Mouse (Mus musculus) liver, adult (tissue): ENCODE results near the gene Dnajc4.

ENCODE experiments used
- GATA4 ChIP-seq: IDR thresholded peaks from 2 replicates; pipeline ENCODE4 v1.6.1; 2014; ENCODE audit warnings: mild to moderate bottlenecking, low read length; ENCODE audit not compliant: insufficient replicate concordance

The Dnajc4 gene

DNA sequence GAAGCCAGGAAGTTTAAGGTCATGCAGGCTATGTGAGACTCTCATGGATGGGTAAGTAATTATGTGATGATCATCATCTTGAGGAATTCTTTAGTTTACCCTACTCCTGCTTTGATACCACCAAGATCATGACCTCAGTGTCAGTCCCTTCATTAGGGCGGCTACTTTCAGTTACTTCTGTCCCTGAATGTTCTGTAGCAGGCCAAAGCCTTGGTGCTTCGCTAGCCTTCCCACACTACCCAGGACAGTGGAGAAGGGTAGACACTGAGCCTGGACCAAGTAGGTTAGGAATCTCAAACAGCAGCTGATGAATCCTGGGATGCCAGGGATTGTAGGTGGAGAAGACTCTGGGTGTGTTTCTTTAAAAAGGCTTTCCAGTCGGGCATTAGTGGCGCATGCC lies 10.9 kb downstream of the Dnajc4 start:
- TF ChIP-seq GATA4: no peak

GRCm38 (mm10) chr19:6980381-6981093 lies 11.8 kb downstream of the Dnajc4 start, which contains the start of gene Fkbp2:
Fkbp2 (minus strand) TSS chr19:6980501.
- 0 out of 2 replicates have a peak, but pooled peaks have one; percentile 0 for TF ChIP-seq GATA4

DNA sequence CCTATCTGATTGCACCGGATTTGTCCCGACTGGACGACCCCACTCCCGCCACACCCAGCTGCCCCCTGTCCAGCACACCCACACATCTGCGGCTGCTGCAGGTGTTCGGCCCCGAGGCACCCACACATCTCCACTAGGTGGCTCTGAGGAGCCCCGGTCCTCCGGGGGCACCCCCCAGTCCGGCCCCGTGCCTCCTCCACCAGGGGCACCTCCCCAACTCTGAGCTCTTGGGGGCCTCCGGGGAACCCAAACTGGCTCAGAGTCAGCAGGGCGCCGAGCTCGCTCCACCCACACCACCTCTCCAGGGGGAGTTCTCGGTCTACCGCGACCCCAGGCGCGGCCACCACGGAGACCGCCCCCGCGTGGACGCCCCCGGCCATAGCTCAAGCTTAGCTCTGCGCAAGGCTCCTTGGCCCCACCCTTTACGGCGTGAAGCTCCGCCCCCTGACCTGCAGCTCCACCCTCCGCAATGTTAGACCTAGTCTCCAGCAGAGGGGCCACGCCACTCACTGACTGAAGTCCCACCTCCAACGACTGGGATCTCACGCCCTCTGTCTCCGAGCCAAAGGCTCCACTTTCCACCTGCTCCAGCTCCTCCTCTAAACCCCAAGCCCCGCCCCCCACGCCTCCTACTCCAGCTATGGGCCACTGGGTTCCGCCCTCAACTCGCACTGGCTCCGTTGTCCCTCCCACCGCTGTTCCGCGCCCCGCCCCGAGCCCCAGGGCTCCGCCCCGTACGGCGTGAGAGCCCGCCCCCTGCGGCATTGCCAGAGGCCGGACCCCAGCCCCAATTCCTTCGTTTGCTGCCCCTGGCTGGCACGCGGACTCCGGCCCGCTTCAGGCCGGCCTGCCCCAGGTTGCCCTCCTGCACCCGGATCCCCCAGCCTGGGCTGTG lies 12.6 kb downstream of the Dnajc4 start:
- 0 out of 2 replicates have a peak, but pooled peaks have one; percentile 4 for TF ChIP-seq GATA4

GRCm38 (mm10) chr19:6979001-6979479 lies 13.3 kb downstream of the Dnajc4 start:
- no peak for TF ChIP-seq GATA4

- TF ChIP-seq GATA4: no peak
Measured at GRCm38 (mm10) chr19:6978639-6978974, 13.8 kb downstream of the Dnajc4 start.

DNA sequence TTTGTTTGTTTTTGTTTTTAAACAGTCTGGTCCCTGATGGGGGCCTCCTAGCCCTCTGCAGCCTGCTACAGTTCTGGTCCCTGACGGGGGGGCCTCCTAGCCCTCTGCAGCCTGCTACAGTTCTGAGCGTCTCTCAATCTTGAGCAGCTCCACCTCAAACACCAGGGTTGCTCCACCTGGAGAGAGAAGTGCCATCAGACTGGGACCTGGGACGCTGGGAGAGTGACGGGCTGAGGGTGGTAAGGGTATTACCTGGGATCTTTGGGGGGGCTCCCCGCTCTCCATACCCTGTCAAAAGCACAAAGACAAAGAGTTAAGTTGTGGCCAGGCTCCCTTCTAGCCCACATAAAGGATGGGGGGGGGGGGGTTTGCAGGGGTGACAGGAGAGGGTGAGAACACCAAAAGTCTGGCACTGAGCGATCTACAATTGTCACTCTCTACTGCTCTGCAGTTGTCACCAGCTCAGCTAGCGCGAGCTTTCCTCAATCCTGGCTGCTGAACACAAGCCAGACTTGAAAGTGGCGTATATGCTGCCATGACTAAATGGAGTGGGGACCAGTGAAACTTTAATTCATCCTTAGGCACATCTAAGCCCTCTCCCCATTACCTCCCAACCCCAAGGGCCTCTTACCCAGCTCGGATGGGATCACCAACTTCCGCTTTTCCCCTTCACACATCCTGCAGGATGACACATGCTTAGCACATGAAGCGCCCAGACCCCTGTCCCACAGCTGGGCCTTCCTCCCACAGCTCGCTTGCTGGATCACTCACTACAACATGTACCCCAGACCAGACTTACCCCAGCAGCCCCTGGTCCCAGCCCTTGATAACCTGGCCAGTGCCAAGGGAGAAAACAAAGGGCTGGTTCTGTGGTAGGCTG lies 14.4 kb downstream of the Dnajc4 start:
- TF ChIP-seq GATA4: no peak

DNA sequence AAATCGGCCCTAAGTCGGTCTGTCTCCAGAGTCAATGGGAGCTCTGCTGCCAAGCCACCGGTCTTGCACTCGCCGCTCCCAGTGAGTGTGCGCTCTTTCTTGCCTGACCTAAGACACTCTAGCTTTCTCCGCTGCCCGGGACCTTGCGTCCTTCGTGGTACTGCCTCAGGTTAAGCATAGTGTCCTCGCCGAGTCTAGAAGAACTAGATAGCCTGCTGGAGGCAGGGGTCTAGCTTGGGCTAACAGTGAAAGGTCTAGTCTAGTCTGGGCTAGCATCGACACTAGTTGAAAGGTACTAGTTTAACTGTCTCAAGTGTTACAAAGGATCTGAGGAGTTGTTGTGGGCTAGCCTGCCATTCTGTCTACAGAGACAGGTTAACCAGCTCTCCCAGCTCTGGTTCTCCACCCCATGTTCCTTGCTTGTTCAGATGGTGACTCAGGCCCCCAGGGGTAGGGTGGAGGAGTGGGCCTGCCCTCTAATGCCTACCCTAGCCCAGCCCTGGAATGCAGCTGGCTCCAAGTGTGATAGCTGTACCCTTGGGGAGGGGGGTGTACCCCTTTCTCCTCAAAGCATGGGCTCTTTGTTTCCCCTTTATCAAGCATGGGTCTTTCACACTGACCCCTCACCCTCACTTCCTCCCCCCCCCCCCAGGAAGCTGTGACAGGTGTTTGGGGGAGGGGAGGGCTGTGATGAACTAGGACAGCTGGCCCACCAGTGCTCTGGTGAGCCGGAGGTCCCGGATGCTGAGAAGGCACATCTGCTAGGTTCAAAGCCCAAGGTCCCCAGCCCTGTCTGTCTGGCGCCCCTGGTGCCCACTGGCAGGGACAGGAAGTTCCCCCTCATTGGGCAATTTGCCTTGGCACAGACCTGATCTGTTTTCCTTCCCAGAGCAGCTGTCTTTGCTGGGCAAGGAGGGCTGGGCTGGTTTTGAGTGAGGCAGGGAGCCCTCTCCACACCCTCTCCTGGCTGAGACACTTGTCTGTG lies 16.5 kb downstream of the Dnajc4 start, which contains the start of gene Plcb3:
TSS of gene Plcb3 (minus strand) at position 934 of the 985 bp plus-strand sequence.
- TF ChIP-seq GATA4: no peak

DNA sequence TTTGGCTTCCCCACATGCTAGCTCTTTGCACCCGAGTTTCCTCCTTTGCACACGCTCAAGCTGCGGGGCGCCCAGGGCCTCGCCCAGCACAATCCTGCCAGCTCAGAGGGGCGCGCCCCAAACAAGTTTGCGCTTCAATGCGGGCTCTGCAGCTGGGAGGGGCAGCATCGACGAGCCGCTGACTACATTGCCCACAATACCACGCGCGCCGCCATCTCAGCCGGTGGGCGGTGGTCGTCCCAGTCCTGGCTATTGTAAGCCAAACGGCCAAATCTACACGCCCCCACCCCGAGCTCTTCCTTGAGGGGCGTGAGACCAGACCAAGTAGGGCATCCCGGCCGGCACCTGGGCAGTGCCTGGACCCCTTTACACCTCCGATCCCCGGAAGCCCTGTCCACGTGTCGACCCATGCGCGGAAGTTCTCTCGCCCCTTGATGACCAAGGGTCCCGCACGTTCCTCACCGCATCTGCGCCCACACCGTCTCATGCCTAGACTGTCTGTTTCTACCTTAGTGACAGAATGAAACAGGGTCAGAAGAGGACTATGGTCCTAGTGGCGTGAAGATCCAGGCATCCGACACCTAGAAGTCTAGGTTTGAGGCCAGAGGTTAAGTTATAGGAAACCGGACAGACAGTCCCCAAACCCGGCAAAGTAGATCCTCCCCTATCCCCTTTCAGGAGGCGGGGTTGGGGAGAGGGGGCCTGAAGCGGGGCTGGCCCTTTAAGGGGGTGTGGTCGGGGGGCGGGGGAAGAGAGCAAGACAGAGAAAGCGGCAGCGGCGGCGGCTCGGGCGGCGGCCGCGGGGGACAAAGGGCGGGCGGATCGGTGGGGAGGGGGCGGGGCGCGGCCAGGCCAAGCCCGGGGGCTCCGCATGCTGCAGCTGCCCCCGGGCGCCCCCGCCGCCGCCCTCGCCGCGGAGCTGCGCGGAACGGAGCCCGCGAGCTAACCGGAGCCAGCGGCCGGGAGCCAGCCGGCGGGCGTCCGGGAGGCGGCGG lies 17.9 kb downstream of the Dnajc4 start, which contains the start of gene Ppp1r14b:
TSS of gene Ppp1r14b (plus strand) at position 758 of the 995 bp plus-strand sequence.
- no peak for TF ChIP-seq GATA4

DNA sequence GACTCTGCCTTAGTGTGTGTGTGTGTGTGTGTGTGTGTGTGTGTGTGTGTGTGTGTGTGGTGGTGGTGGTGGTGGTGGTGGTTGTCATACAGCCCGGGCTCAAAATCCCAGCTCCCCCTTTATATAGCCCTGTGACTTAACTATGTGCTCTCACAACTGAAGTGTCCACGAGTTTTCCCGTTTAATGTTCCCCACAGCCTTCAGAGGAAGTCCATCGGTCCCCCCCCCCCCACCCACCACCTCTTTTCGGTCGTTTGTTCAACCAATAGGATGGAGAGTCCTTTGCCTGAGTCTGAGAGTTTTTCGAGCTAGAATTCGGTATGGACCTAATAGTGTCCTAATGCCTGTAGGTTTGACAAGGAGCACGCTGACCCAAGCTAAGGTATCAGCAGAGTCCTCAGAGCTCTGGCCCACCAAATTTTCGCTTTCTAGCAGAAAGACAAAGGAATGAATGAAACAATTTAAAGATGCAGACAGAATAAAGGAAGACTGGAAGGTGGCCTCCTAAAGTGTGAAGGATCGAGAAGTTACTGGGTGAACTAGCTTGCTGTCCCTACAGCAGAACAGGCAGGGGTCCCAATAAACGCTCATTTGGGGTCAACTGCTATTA lies 18.7 kb downstream of the Dnajc4 start:
- no peak for TF ChIP-seq GATA4

GRCm38 (mm10) chr19:6972247-6972917 lies 20.0 kb downstream of the Dnajc4 start:
- TF ChIP-seq GATA4: no peak

DNA sequence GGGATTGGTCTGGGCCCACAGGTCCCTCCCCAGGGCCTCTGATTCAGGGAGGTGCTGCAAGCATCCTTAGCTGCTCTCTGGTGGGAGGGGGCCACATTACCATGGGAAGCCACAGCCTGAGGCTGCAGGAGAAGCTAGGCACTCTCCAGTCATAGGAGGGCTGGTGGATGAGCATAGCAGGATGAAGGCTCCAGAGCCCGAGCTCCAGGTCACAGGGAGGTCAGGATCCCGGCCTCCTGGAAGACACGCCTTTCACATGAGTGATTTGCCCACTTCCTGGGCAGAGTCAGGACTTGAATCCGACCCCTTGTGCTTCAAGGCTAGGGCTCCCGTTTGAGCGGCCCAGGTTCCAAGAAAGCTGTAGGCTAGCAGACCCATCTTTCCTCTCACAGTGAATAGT lies 20.7 kb downstream of the Dnajc4 start:
- TF ChIP-seq GATA4: no peak
